Mouse (Mus musculus) kidney, embryonic 15.5 days (tissue): Measurements from ENCODE around the gene Grin2d. TPM values are rescaled to one million over a fixed set of nuclear protein-coding genes. Genes with fewer than 3 reads are reported as not detected.
A peak's percentile ranks its signal among the peaks of the same experiment; 100 is the strongest.

Experiments
- ATAC-seq: fragments of 200-750 bp; cut with Nextera tagmentation; replicated peaks from 2 replicates; pipeline ENCODE4 v1.8.0; 2017; ENCODE audit warnings: moderate TSS enrichment; ENCODE audit not compliant: low FRiP score
- H3K27ac ChIP-seq: fragments of 300-500 bp; sonication (generic); 2 replicates; pipeline ENCODE4 v1.5.1; 2015; ENCODE audit warnings: mild to moderate bottlenecking, inconsistent platforms
- H3K27me3 ChIP-seq: fragments of 300-500 bp; sonication (generic); 2 replicates; pipeline ENCODE4 v1.6.1; 2015; ENCODE audit warnings: inconsistent platforms
- H3K36me3 ChIP-seq: fragments of 300-500 bp; sonication (generic); 2 replicates; pipeline ENCODE4 v1.6.1; 2015; ENCODE audit warnings: inconsistent platforms
- H3K4me1 ChIP-seq: fragments of 300-500 bp; sonication (generic); 2 replicates; pipeline ENCODE4 v1.6.1; 2015; ENCODE audit warnings: inconsistent platforms
- H3K4me2 ChIP-seq: fragments of 300-500 bp; sonication (generic); 2 replicates; pipeline ENCODE4 v1.6.1; 2015; ENCODE audit warnings: moderate library complexity, mild to moderate bottlenecking, inconsistent platforms
- H3K4me3 ChIP-seq: fragments of 300-500 bp; sonication (generic); replicated peaks from 2 replicates; pipeline ENCODE4 v1.5.1; 2015; ENCODE audit warnings: mild to moderate bottlenecking, inconsistent platforms
- H3K9ac ChIP-seq: fragments of 300-500 bp; sonication (generic); 2 replicates; pipeline ENCODE4 v1.6.1; 2015; ENCODE audit warnings: mild to moderate bottlenecking, inconsistent platforms
- H3K9me3 ChIP-seq: fragments of 300-500 bp; sonication (generic); replicated peaks from 2 replicates; pipeline ENCODE4 v1.6.1; 2016; ENCODE audit warnings: inconsistent platforms
- WGBS: fragments of 180-500 bp; shearing (Covaris S2); methylation state at CpG from one replicate; pipeline ENCODE4 v1.1.7; 2015; ENCODE audit warnings: mixed read lengths; 5-methylcytosine and 5-hydroxymethylcytosine counted together
- polyA plus RNA-seq: library from polyadenylated mRNA; unstranded; fragments of >200 nt; fragmentation: Nextera tagmentation; extraction: Ambion mirVana; gene quantifications from 2 replicates; pipeline ENCODE4 v1.2.1, GENCODE M21; 2015

Gene Grin2d
- polyA plus RNA-seq, 1 experiment from 2014 or later: 0.47 TPM

- H3K4me2 ChIP-seq: peak overlapping the region; percentile 93
- H3K4me3 ChIP-seq: peak overlapping the region; percentile 52
- peak overlapping the region; percentile 47 for H3K9ac ChIP-seq
- H3K27me3 ChIP-seq: peaks cover 32% of the 10 kb centered on the region
- no peak overlapping the region for H3K27ac ChIP-seq
- H3K36me3 ChIP-seq: peaks cover 16% of the 10 kb centered on the region
- H3K4me1 ChIP-seq: peaks cover 34% of the 10 kb centered on the region
- ATAC-seq: no peak
- no peaks in the 10 kb centered on the region for H3K9me3 ChIP-seq
- 2% methylated on average over 19 of the region's 19 CpGs for WGBS
Measured at GRCm38 (mm10) chr7:45798511-45798836, 79.7 kb downstream of the Grin2d start.

GRCm38 (mm10) chr7:45797661-45798510 lies 80.3 kb downstream of the Grin2d start:
- H3K27ac ChIP-seq: no peak overlapping the region
- WGBS: 1% methylated on average over 60 of the region's 60 CpGs
- H3K4me3 ChIP-seq: peak overlapping the region; percentile 52
- peak overlapping the region; percentile 93 for H3K4me2 ChIP-seq
- H3K27me3 ChIP-seq: peaks cover 32% of the 10 kb centered on the region
- H3K9me3 ChIP-seq: no peaks in the 10 kb centered on the region
- ATAC-seq: no peak
- H3K36me3 ChIP-seq: peaks cover 20% of the 10 kb centered on the region
- H3K9ac ChIP-seq: peak overlapping the region; percentile 47
- H3K4me1 ChIP-seq: peaks cover 34% of the 10 kb centered on the region

- H3K4me3 ChIP-seq: no peak overlapping the region
- no peak overlapping the region for H3K27ac ChIP-seq
- H3K36me3 ChIP-seq: peaks cover 26% of the 10 kb centered on the region
- ATAC-seq: no peak
- H3K4me2 ChIP-seq: no peak overlapping the region; the same call in 1 of the 2 replicates
- no peak overlapping the region for H3K9ac ChIP-seq
- 59% methylated on average over 6 of the region's 6 CpGs for WGBS
- peaks cover 34% of the 10 kb centered on the region for H3K4me1 ChIP-seq
- peaks cover 32% of the 10 kb centered on the region for H3K27me3 ChIP-seq
- no peaks in the 10 kb centered on the region for H3K9me3 ChIP-seq
Measured at GRCm38 (mm10) chr7:45796950-45797349, 81.2 kb downstream of the Grin2d start.

GRCm38 (mm10) chr7:45794971-45795370 lies 83.2 kb downstream of the Grin2d start:
- no peak overlapping the region for H3K27ac ChIP-seq
- peaks cover 31% of the 10 kb centered on the region for H3K27me3 ChIP-seq
- no peak overlapping the region for H3K9ac ChIP-seq
- H3K4me3 ChIP-seq: no peak overlapping the region
- peaks cover 38% of the 10 kb centered on the region for H3K36me3 ChIP-seq
- no peak for ATAC-seq
- WGBS: 93% methylated on average over 29 of the region's 29 CpGs
- H3K9me3 ChIP-seq: no peaks in the 10 kb centered on the region
- H3K4me2 ChIP-seq: no peak overlapping the region
- H3K4me1 ChIP-seq: peaks cover 32% of the 10 kb centered on the region

GRCm38 (mm10) chr7:45793969-45794585 lies 84.1 kb downstream of the Grin2d start:
- H3K36me3 ChIP-seq: peaks cover 47% of the 10 kb centered on the region
- 88% methylated on average over 32 of the region's 44 CpGs for WGBS
- H3K4me2 ChIP-seq: no peak overlapping the region
- H3K27me3 ChIP-seq: peaks cover 24% of the 10 kb centered on the region
- no peak overlapping the region for H3K4me3 ChIP-seq
- H3K9me3 ChIP-seq: no peaks in the 10 kb centered on the region
- H3K9ac ChIP-seq: no peak overlapping the region
- no peak overlapping the region for H3K27ac ChIP-seq
- peaks cover 30% of the 10 kb centered on the region for H3K4me1 ChIP-seq
- no peak for ATAC-seq

- H3K4me2 ChIP-seq: no peak overlapping the region
- H3K9ac ChIP-seq: no peak overlapping the region
- H3K4me1 ChIP-seq: peaks cover 22% of the 10 kb centered on the region
- no peak overlapping the region for H3K27ac ChIP-seq
- H3K4me3 ChIP-seq: no peak overlapping the region
- H3K36me3 ChIP-seq: peaks cover 55% of the 10 kb centered on the region
- H3K9me3 ChIP-seq: no peaks in the 10 kb centered on the region
- ATAC-seq: no peak
- 87% methylated on average over 24 of the region's 24 CpGs for WGBS
- H3K27me3 ChIP-seq: peaks cover 15% of the 10 kb centered on the region
Measured at GRCm38 (mm10) chr7:45793240-45793639, 84.9 kb downstream of the Grin2d start.

- H3K9me3 ChIP-seq: no peaks in the 10 kb centered on the region
- ATAC-seq: no peak
- peaks cover 19% of the 10 kb centered on the region for H3K4me1 ChIP-seq
- peaks cover 2% of the 10 kb centered on the region for H3K27me3 ChIP-seq
- no peak overlapping the region for H3K9ac ChIP-seq
- H3K4me2 ChIP-seq: no peak overlapping the region
- no peak overlapping the region for H3K27ac ChIP-seq
- WGBS: 76% methylated on average over 17 of the region's 17 CpGs
- H3K4me3 ChIP-seq: no peak overlapping the region
- H3K36me3 ChIP-seq: peaks cover 57% of the 10 kb centered on the region
Measured at GRCm38 (mm10) chr7:45791756-45792490, 86.3 kb downstream of the Grin2d start.

- 55% methylated on average over 6 of the region's 6 CpGs for WGBS
- Histone ChIP-seq H3K9ac (no peak overlapping the region), H3K4me1 (peaks cover 31% of the 10 kb centered on the region), H3K9me3 (no peaks in the 10 kb centered on the region), H3K4me2 (no peak overlapping the region), H3K4me3 (no peak overlapping the region), H3K27me3 (no peaks in the 10 kb centered on the region), H3K27ac (peak overlapping the region; percentile 55; the same call in 1 of the 2 replicates), H3K36me3 (peaks cover 57% of the 10 kb centered on the region)
- ATAC-seq: no peak
Measured at GRCm38 (mm10) chr7:45790721-45791120, 87.5 kb downstream of the Grin2d start.

GRCm38 (mm10) chr7:45787642-45788041 lies 90.5 kb downstream of the Grin2d start:
- Histone ChIP-seq H3K4me1 (peaks cover 54% of the 10 kb centered on the region), H3K4me3 (no peak overlapping the region), H3K9ac (no peak overlapping the region), H3K36me3 (peaks cover 37% of the 10 kb centered on the region), H3K27ac (no peak overlapping the region), H3K9me3 (no peaks in the 10 kb centered on the region), H3K27me3 (peaks cover 7% of the 10 kb centered on the region; the same call in 1 of the 2 replicates), H3K4me2 (peak overlapping the region; percentile 95)
- WGBS: 82% methylated on average over 22 of the region's 22 CpGs
- no peak for ATAC-seq

- peaks cover 31% of the 10 kb centered on the region for H3K36me3 ChIP-seq
- ATAC-seq: peak; percentile 57
- peak overlapping the region; percentile 24 for H3K27ac ChIP-seq
- peak overlapping the region; percentile 95 for H3K4me2 ChIP-seq
- H3K27me3 ChIP-seq: peaks cover 12% of the 10 kb centered on the region; the same call in 1 of the 2 replicates
- H3K4me1 ChIP-seq: peaks cover 54% of the 10 kb centered on the region
- WGBS: 8% methylated on average over 17 of the region's 17 CpGs
- peak overlapping the region; percentile 60; the same call in 1 of the 2 replicates for H3K9ac ChIP-seq
- H3K4me3 ChIP-seq: peak overlapping the region; percentile 72
- H3K9me3 ChIP-seq: no peaks in the 10 kb centered on the region
Measured at GRCm38 (mm10) chr7:45786661-45787413, 91.3 kb downstream of the Grin2d start.

GRCm38 (mm10) chr7:45786136-45786578 lies 92.0 kb downstream of the Grin2d start:
- peak; percentile 73 for ATAC-seq
- WGBS: under 1% methylated on average over 14 of the region's 14 CpGs

More at GRCm38 (mm10) chr7:45786136-45786578, 92.0 kb downstream of the Grin2d start:
- peaks cover 53% of the 10 kb centered on the region for H3K4me1 ChIP-seq
- peak overlapping the region; percentile 95 for H3K4me2 ChIP-seq
- peak overlapping the region; percentile 68 for H3K27ac ChIP-seq
- peak overlapping the region; percentile 72 for H3K4me3 ChIP-seq
- H3K36me3 ChIP-seq: peaks cover 27% of the 10 kb centered on the region
- H3K27me3 ChIP-seq: peaks cover 12% of the 10 kb centered on the region; the same call in 1 of the 2 replicates
- H3K9me3 ChIP-seq: no peaks in the 10 kb centered on the region
- peak overlapping the region; percentile 60 for H3K9ac ChIP-seq
